Mouse (Mus musculus) megakaryocyte, adult 5-6 weeks (primary cell): Measurements from ENCODE around the gene Ipcef1. TPM values are rescaled to one million over a fixed set of nuclear protein-coding genes. Genes with fewer than 3 reads are reported as not detected.
"Not testable (repeated sequence)": the region's sequence is repeated elsewhere in the genome, so short reads cannot be mapped to it uniquely, and the experiment has no call there.

Source experiments
- ATAC-seq: 2 replicates; pipeline ENCODE4 v1.8.0; 2016; ENCODE audit warnings: mild to moderate bottlenecking, inconsistent platforms; ENCODE audit not compliant: poor library complexity, severe bottlenecking
- total RNA-seq, 2 experiments: library from RNA; stranded (forward) in 1 of 2; stranded (reverse) in 1 of 2; fragments of 153-499, 151-499 nt in 1 of 2; fragments of 221-1000, 200-1000 nt in 1 of 2; gene quantifications; 2 replicates each; pipeline versions ENCODE4 v1.2.3 to v1.2.4; 2015 to 2017

Gene Ipcef1
- total RNA-seq, 2 experiments from 2014 or later = 22.9 to 29.2 TPM

DNA sequence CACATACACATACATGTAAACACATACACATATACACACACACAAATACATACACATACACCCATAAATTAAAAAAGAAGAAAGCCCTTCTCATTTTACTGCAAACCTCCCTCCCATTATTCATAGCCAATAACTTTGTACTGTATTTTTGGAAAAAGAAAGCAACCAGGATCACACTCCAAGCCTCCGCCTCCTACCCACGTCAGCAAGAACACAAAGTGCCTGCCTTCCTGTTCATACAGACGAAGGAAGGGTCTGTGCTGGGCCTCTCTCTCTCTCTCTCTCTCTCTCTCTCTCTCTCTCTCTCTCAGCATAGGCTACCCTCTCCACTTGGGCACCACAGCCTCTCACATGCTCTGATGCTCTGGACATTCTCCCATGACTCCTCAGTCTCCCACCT is 156.5 kb downstream of the Ipcef1 start:
- ATAC-seq = no peak

DNA sequence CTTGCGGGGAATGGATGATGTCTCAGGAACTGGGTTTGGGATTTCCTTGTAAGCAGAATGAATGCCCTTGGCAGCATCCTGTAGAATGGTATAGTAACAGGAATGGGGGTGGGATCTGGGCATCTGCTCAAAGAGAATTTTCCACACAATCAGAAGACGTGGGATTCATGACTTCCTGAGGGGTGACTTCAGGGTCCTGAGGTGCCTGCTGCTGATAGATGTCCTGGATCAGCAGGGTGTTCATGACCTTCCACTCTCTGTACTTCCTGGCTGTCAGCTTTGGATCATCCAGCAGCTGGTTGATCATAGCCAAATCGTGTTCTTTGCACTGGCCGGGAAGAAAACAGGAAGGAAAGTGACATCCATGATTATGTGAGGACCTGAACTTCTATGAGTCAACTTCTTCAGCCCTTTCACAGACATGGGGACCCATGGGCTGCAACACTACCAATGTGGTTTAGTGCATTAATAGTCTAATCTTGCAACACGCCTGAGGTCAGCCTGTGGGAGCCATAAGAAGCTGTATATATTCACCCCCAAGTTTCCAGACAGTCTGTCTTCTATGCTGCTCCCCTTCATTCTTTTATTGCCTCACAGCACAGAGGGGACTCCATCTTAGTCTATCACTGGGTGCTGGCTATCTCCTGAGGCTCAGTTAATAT is 161.8 kb downstream of the Ipcef1 start:
- no peak for ATAC-seq

GRCm38 (mm10) chr10:6889640-6890245 is 162.5 kb downstream of the Ipcef1 start:
- no peak for ATAC-seq

DNA sequence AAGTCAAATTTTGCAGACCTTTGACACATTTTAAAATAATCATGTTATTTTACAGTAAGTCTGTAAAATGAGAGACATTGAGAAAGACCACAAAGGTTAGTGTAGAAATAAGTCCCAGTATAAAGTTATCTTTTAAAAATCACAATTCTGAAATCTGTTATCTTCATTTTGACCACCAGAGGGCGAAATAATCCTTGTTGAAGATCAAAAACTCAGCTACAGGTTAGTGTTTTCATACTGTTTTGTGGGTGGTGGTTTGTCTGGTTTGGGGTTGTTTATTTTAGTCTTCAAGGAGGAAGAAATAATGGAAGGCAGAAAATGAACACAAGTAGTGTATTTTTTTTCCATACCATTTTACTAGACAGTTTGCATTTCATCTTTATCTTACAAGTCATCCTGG is 166.8 kb downstream of the Ipcef1 start:
- no peak for ATAC-seq

GRCm38 (mm10) chr10:6882041-6882440 is 170.2 kb downstream of the Ipcef1 start:
- ATAC-seq = not testable (repeated sequence)

GRCm38 (mm10) chr10:6878276-6878881 is 173.9 kb downstream of the Ipcef1 start:
- no peak for ATAC-seq

GRCm38 (mm10) chr10:6873917-6874316 is 178.4 kb downstream of the Ipcef1 start:
- peak; percentile 51; the same call in 1 of the 2 replicates for ATAC-seq

DNA sequence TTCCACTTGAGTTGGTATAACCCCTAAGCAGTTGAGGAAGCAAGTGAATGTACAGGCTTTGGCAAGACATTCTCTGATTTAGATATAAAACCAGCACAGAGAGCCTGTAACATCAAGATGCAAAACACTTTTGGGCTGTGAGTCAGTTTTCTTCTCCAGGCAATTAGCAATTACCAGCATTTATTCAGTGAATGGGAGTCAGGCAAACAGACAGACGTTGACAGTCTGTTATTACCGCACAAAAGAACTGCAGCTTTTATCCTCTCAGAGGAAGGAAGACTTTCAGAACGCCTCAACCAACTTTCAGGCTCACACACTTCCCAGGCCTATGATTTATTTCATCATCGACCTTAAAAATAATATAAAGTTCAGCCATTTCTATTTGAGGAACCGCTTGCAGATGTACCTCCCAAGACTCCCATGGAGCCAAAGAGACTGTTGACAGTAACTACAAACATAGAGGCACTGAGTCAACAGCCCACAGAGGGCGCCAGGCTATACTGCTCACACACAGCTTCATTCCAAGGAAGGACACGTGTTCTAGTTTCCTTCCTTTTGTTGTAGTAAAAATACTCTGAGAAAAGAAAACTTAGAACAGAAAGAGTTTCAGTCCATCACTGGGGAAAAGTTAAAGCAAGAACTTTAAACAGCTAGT is 180.7 kb downstream of the Ipcef1 start:
- ATAC-seq = no peak

DNA sequence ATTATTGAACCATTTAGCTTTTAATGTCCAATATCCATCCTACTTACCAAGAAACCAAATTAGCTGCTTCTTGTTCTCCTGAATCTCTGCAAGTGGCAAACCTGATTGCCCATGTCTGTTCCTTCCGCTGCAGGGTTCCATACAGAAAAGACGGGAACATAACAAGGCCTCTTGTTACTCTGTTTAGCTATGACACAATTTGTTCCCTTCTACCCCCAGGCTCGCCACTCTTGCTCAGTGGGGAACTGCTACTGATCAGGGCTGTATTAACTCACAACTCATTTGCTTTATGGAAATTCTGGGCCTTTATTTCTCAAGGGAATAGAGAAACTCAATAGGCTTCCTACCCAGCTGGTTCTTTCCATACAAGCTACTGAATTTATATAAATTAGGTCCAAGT is 196.5 kb downstream of the Ipcef1 start:
- ATAC-seq = no peak

DNA sequence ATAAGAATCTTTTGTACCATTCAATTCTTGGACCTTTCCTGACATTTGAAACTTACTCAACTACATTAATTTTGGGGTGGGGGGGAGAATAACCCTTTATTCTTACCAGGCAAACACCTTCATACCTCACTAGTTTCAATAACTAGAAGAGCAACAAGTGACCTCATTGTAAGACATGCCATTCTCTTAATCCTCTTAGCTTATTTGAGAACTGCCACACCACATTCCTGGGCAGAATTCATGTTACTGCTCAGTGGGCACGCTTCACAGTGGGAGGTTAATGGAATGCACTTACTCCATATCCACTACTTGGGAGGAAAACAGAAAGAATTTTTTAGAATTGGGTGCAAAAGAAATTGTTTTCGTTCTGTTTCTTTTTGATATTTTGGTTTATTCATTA is 203.4 kb downstream of the Ipcef1 start:
- ATAC-seq = no peak

DNA sequence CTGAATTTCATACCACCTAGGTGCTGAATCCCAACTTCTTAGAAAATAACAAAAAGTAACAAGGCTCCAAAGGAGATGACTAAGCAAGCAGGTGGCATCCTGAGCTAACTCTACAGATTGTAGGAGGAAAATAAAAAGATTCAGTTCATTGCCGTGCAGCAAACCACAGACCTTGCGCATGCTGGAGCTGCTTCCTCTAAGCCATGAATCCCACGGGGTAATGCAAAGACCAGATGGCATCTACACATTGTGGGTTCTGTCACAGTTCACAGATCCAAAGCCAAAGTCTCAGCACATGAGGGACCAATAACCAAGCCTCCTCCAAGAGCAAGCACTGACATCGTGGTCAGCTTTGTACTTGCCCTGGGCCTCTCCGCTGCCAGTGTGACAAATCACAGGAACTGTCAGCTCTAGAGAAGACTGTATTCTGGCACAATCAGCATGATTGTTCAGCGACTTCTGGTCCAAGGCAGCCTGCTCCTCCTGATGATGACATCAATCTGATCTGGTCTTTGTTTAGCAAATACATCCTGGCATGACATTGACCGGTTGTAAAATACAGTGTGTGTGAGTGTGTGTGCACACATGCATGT is 204.0 kb downstream of the Ipcef1 start:
- no peak for ATAC-seq

GRCm38 (mm10) chr10:6846283-6846682 is 206.0 kb downstream of the Ipcef1 start:
- no peak for ATAC-seq

DNA sequence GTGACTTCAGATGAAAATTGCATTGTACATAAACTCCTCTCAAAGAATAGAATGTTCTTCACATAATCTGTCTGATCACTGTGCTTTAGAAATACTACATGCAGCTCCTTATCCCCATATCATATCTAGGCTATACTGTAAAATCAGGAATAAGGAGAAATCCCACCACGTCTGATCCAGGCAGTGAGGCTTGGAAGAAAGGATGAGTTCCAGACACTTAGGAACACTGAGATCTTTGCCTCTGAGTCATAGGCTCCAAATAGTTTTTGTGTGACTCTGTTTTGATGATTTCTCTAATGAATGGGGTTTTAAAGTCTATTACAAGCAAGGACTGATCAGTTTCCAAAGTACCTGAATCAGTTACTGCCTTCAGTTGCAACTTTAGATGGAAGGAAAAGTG is 210.1 kb downstream of the Ipcef1 start:
- no peak for ATAC-seq

Other genes with a start within 250 kb of the Ipcef1 start
- 5.6 and 7.9 TPM in 2 replicates for gene Cnksr3, start 159.8 kb upstream of the Ipcef1 start, total RNA-seq (2015)
- 3.6 and 3.7 TPM in 2 replicates for gene Cnksr3, start 159.8 kb upstream of the Ipcef1 start, total RNA-seq (2017)